Mouse (Mus musculus) neural tube, embryonic 14.5 days (tissue): ENCODE data around the gene Nme6. TPM values are rescaled to one million over a fixed set of nuclear protein-coding genes. Genes with fewer than 3 reads are reported as not detected.

Experiments used
- ATAC-seq: fragments of 200-750 bp; cut with Nextera tagmentation; 2 replicates; pipeline ENCODE4 v1.8.0; 2017; ENCODE audit warnings: low read depth, mild to moderate bottlenecking, moderate TSS enrichment, moderate library complexity
- H3K27ac ChIP-seq: fragments of 300-500 bp; sonication (generic); 2 replicates; pipeline ENCODE4 v1.5.1; 2014; ENCODE audit warnings: low read depth, mild to moderate bottlenecking, control low read depth, low read length, moderate library complexity, mixed read lengths
- H3K27me3 ChIP-seq: fragments of 300-500 bp; sonication (generic); 2 replicates; pipeline ENCODE4 v1.6.1; 2014; ENCODE audit warnings: low read length; ENCODE audit not compliant: control insufficient read depth, insufficient read depth
- H3K36me3 ChIP-seq: fragments of 300-500 bp; sonication (generic); 2 replicates; pipeline ENCODE4 v1.6.1; 2014; ENCODE audit warnings: low read length, mixed read lengths; ENCODE audit not compliant: control insufficient read depth, insufficient read depth
- H3K4me1 ChIP-seq: fragments of 300-500 bp; sonication (generic); 2 replicates; pipeline ENCODE4 v1.6.1; 2014; ENCODE audit warnings: low read length; ENCODE audit not compliant: control insufficient read depth, insufficient read depth
- H3K4me2 ChIP-seq: fragments of 300-500 bp; sonication (generic); 2 replicates; pipeline ENCODE4 v1.6.1; 2014; ENCODE audit warnings: mild to moderate bottlenecking, low read depth, low read length, control low read depth
- H3K4me3 ChIP-seq: fragments of 300-500 bp; sonication (generic); 2 replicates; pipeline ENCODE4 v1.5.1; 2014; ENCODE audit warnings: low read depth, low read length, control low read depth, mixed read lengths
- H3K9ac ChIP-seq: fragments of 300-500 bp; sonication (generic); replicated peaks from 2 replicates; pipeline ENCODE4 v1.6.1; 2014; ENCODE audit warnings: low read depth, mild to moderate bottlenecking, control low read depth, low read length, mixed read lengths
- H3K9me3 ChIP-seq: fragments of 300-500 bp; sonication (generic); 2 replicates; pipeline ENCODE4 v1.6.1; 2016; ENCODE audit warnings: low read length; ENCODE audit not compliant: control insufficient read depth
- WGBS: fragments of 180-500 bp; shearing (Covaris S2); extraction: QIAGEN DNeasy Blood & Tissue Kit; methylation state at CpG from one replicate; pipeline ENCODE4 v1.1.7; 2014; 5-methylcytosine and 5-hydroxymethylcytosine counted together
- polyA plus RNA-seq: library from polyadenylated mRNA; unstranded; fragments of >200 nt; fragmentation: Nextera tagmentation; extraction: Ambion mirVana; gene quantifications from 2 replicates; pipeline ENCODE4 v1.2.1, GENCODE M21; 2014

Nme6 gene
- polyA plus RNA-seq, 1 experiment from 2014 or later = 62.5 TPM

- 64% methylated on average over 1 of the region's 1 CpGs for WGBS
- Histone ChIP-seq H3K27me3 (no peaks in the 10 kb centered on the region), H3K36me3 (no peaks in the 10 kb centered on the region), H3K4me1 (no peaks in the 10 kb centered on the region), H3K27ac (no peak within 1 kb of the TSS), H3K4me3 (no peak within 1 kb of the TSS), H3K4me2 (no peak within 1 kb of the TSS), H3K9me3 (no peaks in the 10 kb centered on the region), H3K9ac (no peak within 1 kb of the TSS)
- ATAC-seq = no peak
Measured at GRCm38 (mm10) chr9:109811980-109812379, 20.6 kb upstream of the Nme6 start, which contains the start of gene Spink8. TSS of gene Spink8 (plus strand) at chr9:109812280.

GRCm38 (mm10) chr9:109813424-109813823, 19.1 kb upstream of the Nme6 start:
- no peak overlapping the region for H3K9ac ChIP-seq
- H3K27me3 ChIP-seq = no peaks in the 10 kb centered on the region
- H3K4me2 ChIP-seq = no peak overlapping the region
- no peaks in the 10 kb centered on the region for H3K9me3 ChIP-seq
- no peaks in the 10 kb centered on the region for H3K36me3 ChIP-seq
- H3K4me1 ChIP-seq = no peaks in the 10 kb centered on the region
- 20% methylated on average over 7 of the region's 7 CpGs for WGBS
- no peak overlapping the region; the same call in 1 of the 2 replicates for H3K27ac ChIP-seq
- no peak overlapping the region for H3K4me3 ChIP-seq
- no peak for ATAC-seq

GRCm38 (mm10) chr9:109816341-109816740, 16.2 kb upstream of the Nme6 start:
- Histone ChIP-seq H3K4me2 (no peak overlapping the region), H3K4me1 (no peaks in the 10 kb centered on the region), H3K9me3 (no peaks in the 10 kb centered on the region), H3K27me3 (no peaks in the 10 kb centered on the region), H3K4me3 (no peak overlapping the region), H3K27ac (no peak overlapping the region), H3K36me3 (no peaks in the 10 kb centered on the region), H3K9ac (no peak overlapping the region)
- 67% methylated on average over 6 of the region's 6 CpGs for WGBS
- no peak for ATAC-seq

GRCm38 (mm10) chr9:109825739-109826138, 6.8 kb upstream of the Nme6 start:
- no peaks in the 10 kb centered on the region for H3K9me3 ChIP-seq
- no peak overlapping the region for H3K27ac ChIP-seq
- H3K4me2 ChIP-seq = no peak overlapping the region
- H3K4me3 ChIP-seq = no peak overlapping the region
- H3K36me3 ChIP-seq = no peaks in the 10 kb centered on the region
- no peaks in the 10 kb centered on the region for H3K27me3 ChIP-seq
- no peak for ATAC-seq
- 73% methylated on average over 4 of the region's 4 CpGs for WGBS
- H3K9ac ChIP-seq = no peak overlapping the region
- no peaks in the 10 kb centered on the region for H3K4me1 ChIP-seq

GRCm38 (mm10) chr9:109826181-109826580, 6.4 kb upstream of the Nme6 start:
- Histone ChIP-seq H3K27ac (no peak overlapping the region), H3K4me1 (no peaks in the 10 kb centered on the region), H3K4me2 (no peak overlapping the region), H3K9ac (no peak overlapping the region), H3K9me3 (no peaks in the 10 kb centered on the region), H3K27me3 (no peaks in the 10 kb centered on the region), H3K4me3 (no peak overlapping the region), H3K36me3 (no peaks in the 10 kb centered on the region)
- 75% methylated on average over 5 of the region's 5 CpGs for WGBS
- no peak for ATAC-seq

- peak; percentile 71 for ATAC-seq
- H3K4me3 ChIP-seq = peak overlapping the region; percentile 60
- H3K36me3 ChIP-seq = 0 out of 2 replicates have a peak, but pooled peaks cover 2% of the 10 kb centered on the region
- no peak overlapping the region for H3K27ac ChIP-seq
- peak overlapping the region; percentile 82 for H3K4me2 ChIP-seq
- peak overlapping the region; percentile 65 for H3K9ac ChIP-seq
- no peaks in the 10 kb centered on the region for H3K27me3 ChIP-seq
- WGBS = 8% methylated on average over 6 of the region's 6 CpGs
- H3K4me1 ChIP-seq = peaks cover 3% of the 10 kb centered on the region; the same call in 1 of the 2 replicates
- H3K9me3 ChIP-seq = no peaks in the 10 kb centered on the region
Measured at GRCm38 (mm10) chr9:109833088-109833412, 501 bp downstream of the Nme6 start.

- Histone ChIP-seq H3K9me3 (no peaks in the 10 kb centered on the region), H3K4me3 (no peak within 1 kb of the TSS), H3K27ac (no peak within 1 kb of the TSS), H3K36me3 (0 out of 2 replicates have a peak, but pooled peaks cover 4% of the 10 kb centered on the region), H3K27me3 (no peaks in the 10 kb centered on the region), H3K4me1 (no peaks in the 10 kb centered on the region), H3K4me2 (no peak within 1 kb of the TSS), H3K9ac (no peak within 1 kb of the TSS)
- no peak; the same call in 1 of the 2 replicates for ATAC-seq
- WGBS = 72% methylated on average over 6 of the region's 6 CpGs
Measured at GRCm38 (mm10) chr9:109849312-109849758, 16.8 kb downstream of the Nme6 start, which contains the start of gene Camp. TSS of gene Camp (minus strand) at chr9:109849617.

- H3K36me3 ChIP-seq = 0 out of 2 replicates have a peak, but pooled peaks cover 4% of the 10 kb centered on the region
- no peak for ATAC-seq
- H3K27ac ChIP-seq = no peak overlapping the region
- no peaks in the 10 kb centered on the region for H3K9me3 ChIP-seq
- no peak overlapping the region for H3K4me2 ChIP-seq
- no peak overlapping the region for H3K9ac ChIP-seq
- H3K4me3 ChIP-seq = no peak overlapping the region
- 90% methylated on average over 5 of the region's 5 CpGs for WGBS
- H3K27me3 ChIP-seq = no peaks in the 10 kb centered on the region
- H3K4me1 ChIP-seq = no peaks in the 10 kb centered on the region
Measured at GRCm38 (mm10) chr9:109850099-109850498, 17.6 kb downstream of the Nme6 start.

GRCm38 (mm10) chr9:109854341-109854740, 21.8 kb downstream of the Nme6 start:
- Histone ChIP-seq H3K9ac (no peak overlapping the region), H3K36me3 (no peaks in the 10 kb centered on the region), H3K4me3 (no peak overlapping the region), H3K4me1 (no peaks in the 10 kb centered on the region), H3K4me2 (no peak overlapping the region), H3K9me3 (no peaks in the 10 kb centered on the region), H3K27ac (no peak overlapping the region), H3K27me3 (no peaks in the 10 kb centered on the region)
- WGBS = 86% methylated on average over 2 of the region's 2 CpGs
- no peak for ATAC-seq
